Mouse (Mus musculus): Measurements from ENCODE around the gene Zfp738. TPM values are rescaled to one million over a fixed set of nuclear protein-coding genes. Genes with fewer than 3 reads are reported as not detected.

Gene Zfp738
- total RNA-seq (2023; ENCODE audit: inconsistent age) = 10.1 to 14.1 TPM (median 12.8 TPM) in 4 replicates

DNA sequence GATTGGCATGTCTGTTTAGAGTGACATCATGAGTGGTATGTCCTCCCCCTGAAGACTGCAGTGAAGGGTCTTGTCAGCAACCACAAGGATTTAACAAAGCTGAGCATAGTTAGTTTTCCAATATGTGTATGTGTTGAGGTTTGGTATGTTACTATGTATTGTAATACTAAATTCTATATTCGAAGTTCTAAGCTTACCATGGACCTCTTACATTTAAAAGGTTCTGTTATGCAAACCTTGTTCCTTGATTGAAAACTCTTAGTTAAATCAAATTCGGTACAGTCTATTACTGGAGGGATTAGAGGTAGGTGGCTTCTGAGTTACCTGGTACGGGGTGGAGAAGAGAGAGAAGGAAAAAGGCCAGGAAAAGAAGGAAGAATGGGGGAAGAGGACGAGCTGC, at the start of gene Zfp738:
TSS of gene Zfp738 (minus strand) at position 101 of the 400 bp plus-strand sequence.

GRCm38 (mm10) chr13:67728641-67729318, 41.9 kb upstream of the Zfp738 start, which contains the start of gene Zfp65:
Zfp65 (minus strand) TSS chr13:67729173.

DNA sequence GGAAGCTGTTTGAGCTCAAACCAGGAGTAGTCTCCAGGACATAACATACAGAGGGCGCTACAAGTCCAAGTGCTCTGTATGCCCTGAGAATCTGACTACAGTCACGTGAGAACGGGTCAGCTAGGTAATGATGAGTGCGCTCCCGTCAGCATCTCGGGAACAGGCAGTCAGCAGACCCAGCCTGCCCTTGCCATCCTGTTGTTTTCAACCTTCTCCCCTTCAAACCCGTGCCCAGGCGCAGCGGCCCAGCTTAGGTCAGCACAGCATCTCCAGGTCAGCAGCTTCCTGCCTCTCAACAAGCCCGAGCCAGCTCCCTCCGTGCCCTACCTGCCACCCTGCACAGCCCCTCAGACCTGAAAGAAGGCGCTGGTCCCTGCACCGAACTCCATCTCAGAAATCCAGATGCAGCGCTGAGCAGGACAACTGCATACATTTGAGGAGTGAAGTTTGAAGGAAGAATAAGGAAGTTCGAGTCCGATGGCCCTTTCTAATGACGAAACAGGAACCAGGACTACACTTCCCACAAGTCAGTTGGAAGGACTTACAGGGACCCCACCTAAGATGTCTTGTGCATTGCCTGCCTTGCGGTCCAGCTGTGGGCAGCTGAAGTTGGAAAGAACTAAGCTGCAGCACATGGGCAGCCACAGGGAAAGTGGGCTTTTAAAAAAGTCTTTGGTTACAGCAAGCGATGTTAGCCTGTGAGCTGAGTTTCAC, 49.4 kb downstream of the Zfp738 start, which contains the start of the genes Gm49345 and Zfp729a:
TSS of gene Gm49345 (minus strand) at position 476 of the 714 bp plus-strand sequence.
TSS of gene Zfp729a (minus strand) at position 498 of the 714 bp plus-strand sequence.

GRCm38 (mm10) chr13:67609066-67609876, 77.6 kb downstream of the Zfp738 start, which contains the start of gene Zfp729b:
Zfp729b (minus strand) TSS chr13:67609707.

Other genes with a start within 250 kb of the Zfp738 start
- 5.8 to 9.0 TPM (median 7.8 TPM) in 4 replicates for gene Zfp874a, start 235.4 kb downstream of the Zfp738 start, total RNA-seq (2023; ENCODE audit: inconsistent age)
- 7.0 to 17.0 TPM (median 10.2 TPM) in 4 replicates for gene Zfp874b, start 202.8 kb downstream of the Zfp738 start, total RNA-seq (2023; ENCODE audit: inconsistent age)
- 9.4 to 11.2 TPM (median 10.4 TPM) in 4 replicates for gene Zfp58, start 186.5 kb downstream of the Zfp738 start, total RNA-seq (2023; ENCODE audit: inconsistent age)
- 0.78 to 1.1 TPM in 2 of 4 replicates, not detected in the others for gene Gm26965, start 160.9 kb downstream of the Zfp738 start, total RNA-seq (2023; ENCODE audit: inconsistent age)
- 20.7 to 26.4 TPM (median 23.8 TPM) in 4 replicates for gene Zfp87, start 160.9 kb downstream of the Zfp738 start, total RNA-seq (2023; ENCODE audit: inconsistent age)
- gene Zfp748, start 133.2 kb downstream of the Zfp738 start, total RNA-seq (2023; ENCODE audit: inconsistent age) = 8.5 to 9.6 TPM (median 8.9 TPM) in 4 replicates
- gene Zfp729b, start 77.4 kb downstream of the Zfp738 start, total RNA-seq (2023; ENCODE audit: inconsistent age) = 16.4 to 18.3 TPM (median 17.3 TPM) in 4 replicates
- 1.3 to 3.0 TPM (median 2.0 TPM) in 3 of 4 replicates, not detected in the other for gene Gm49345, start 49.3 kb downstream of the Zfp738 start, total RNA-seq (2023; ENCODE audit: inconsistent age)
- 12.9 to 21.6 TPM (median 16.5 TPM) in 4 replicates for gene Zfp729a, start 49.3 kb downstream of the Zfp738 start, total RNA-seq (2023; ENCODE audit: inconsistent age)
- gene Zfp65, start 42.1 kb upstream of the Zfp738 start, total RNA-seq (2023; ENCODE audit: inconsistent age) = 13.1 to 14.2 TPM (median 13.6 TPM) in 4 replicates
- 3.8 to 9.3 TPM (median 5.0 TPM) in 4 replicates for gene Zfp85, start 68.2 kb upstream of the Zfp738 start, total RNA-seq (2023; ENCODE audit: inconsistent age)
- 1.9 to 4.8 TPM (median 3.5 TPM) in 4 replicates for gene Zfp493, start 92.6 kb upstream of the Zfp738 start, total RNA-seq (2023; ENCODE audit: inconsistent age)
- gene Zfp273, start 126.7 kb upstream of the Zfp738 start, total RNA-seq (2023; ENCODE audit: inconsistent age) = 4.5 to 5.7 TPM (median 5.1 TPM) in 4 replicates
- not detected in 4 replicates for gene Gm10037, start 144.0 kb upstream of the Zfp738 start, total RNA-seq (2023; ENCODE audit: inconsistent age)
- gene BC048507, start 176.3 kb upstream of the Zfp738 start, total RNA-seq (2023; ENCODE audit: inconsistent age) = not detected in 4 replicates